Mouse (Mus musculus): ENCODE results near the gene Tead2.

GRCm38 (mm10) chr7:45229459-45230203, 14.1 kb downstream of the Tead2 start:
- TF ChIP-seq CTCF (IDR thresholded peaks at IDR 0.05; ENCODE audit: extremely low read depth, insufficient read length, insufficient replicate concordance, low read depth, low read length) = no peak
- TF ChIP-seq POLR2A (IDR thresholded peaks at IDR 0.05; ENCODE audit: low read depth, low read length) = no peak

All from small intestine, adult 2 months (tissue).